Mouse (Mus musculus): Measurements from ENCODE around the gene E330014E10Rik. TPM values are rescaled to one million over a fixed set of nuclear protein-coding genes. Genes with fewer than 3 reads are reported as not detected.

Gene E330014E10Rik
- not detected in 2 replicates for polyA plus RNA-seq (2012; ENCODE audit: low replicate concordance)

DNA sequence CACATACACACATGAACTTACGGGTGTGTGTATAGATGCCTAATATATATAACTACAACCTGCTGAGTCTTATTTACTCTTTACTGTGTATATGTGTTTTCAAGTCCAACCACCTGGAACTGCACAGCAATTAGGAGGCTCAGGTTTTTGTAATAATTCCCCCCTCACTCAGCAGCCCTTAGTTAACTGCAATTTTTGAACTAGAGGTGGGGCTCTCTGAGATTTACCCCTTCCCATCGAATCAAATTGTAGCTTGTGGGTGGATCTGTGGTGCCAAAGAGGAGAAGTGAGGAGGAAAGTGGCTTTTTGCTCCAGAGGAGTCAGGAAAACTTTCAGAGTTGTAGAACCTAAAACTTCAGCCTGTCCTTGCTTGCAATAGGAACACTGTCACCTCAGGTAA lies at the start of gene E330014E10Rik:
E330014E10Rik (plus strand) TSS at position 301 of the 400 bp plus-strand sequence.

GRCm38 (mm10) chr5:95736073-95736472 lies 39.7 kb upstream of the E330014E10Rik start, which contains the start of gene Gm7978:
Gene Gm7978 (minus strand): TSS chr5:95736173.

GRCm38 (mm10) chr5:95741714-95742113 lies 34.1 kb upstream of the E330014E10Rik start, which contains the start of gene Gm7982:
Gene Gm7982 (plus strand): TSS chr5:95742014.

Other genes starting within 250 kb of the E330014E10Rik start
- not detected in 2 replicates for gene Gm7971, start 181.1 kb upstream of the E330014E10Rik start, polyA plus RNA-seq (2012; ENCODE audit: low replicate concordance)
- gene Gm7978, start 39.8 kb upstream of the E330014E10Rik start, polyA plus RNA-seq (2012; ENCODE audit: low replicate concordance), result not detected in 2 replicates
- gene Gm7982, start 34.0 kb upstream of the E330014E10Rik start, polyA plus RNA-seq (2012; ENCODE audit: low replicate concordance), result not detected in 2 replicates
- gene Cxcl13, start 181.0 kb downstream of the E330014E10Rik start, polyA plus RNA-seq (2012; ENCODE audit: low replicate concordance), result 0.48 and 0.79 TPM in 2 replicates

Data from hematopoietic multipotent progenitor cell, adult 10-12 weeks (in vitro differentiated cells).